8 mouse cellular contexts compared by ENCODE assay signal in the genomic region with DNA sequence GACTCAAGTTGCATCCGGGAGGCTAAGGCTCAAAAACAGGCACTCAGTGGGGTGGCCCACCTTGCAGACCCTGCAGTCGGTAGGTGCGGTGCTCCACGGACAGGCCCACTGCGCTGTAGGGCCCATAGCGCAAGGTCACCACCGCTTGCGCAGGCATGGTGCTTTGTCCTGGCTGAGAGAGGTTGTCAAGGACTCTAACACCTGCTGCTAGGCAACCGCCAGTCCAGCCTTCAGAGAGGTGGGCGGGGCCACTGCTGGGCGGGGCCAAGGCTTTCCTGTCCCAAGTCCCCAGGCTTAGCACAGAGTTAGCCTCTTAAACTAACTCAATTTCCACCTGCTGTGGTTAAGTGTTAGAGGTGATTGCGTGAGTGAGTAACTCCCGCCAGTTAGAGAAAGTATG. TPM values are rescaled to one million over a fixed set of nuclear protein-coding genes. Genes with fewer than 3 reads are reported as not detected.
DNase-seq lines count a peak whose midpoint lies in the region; ATAC-seq and TF ChIP-seq lines count a peak whose summit lies in the region.

A gene (minus strand): TSS at position 196 of the 400 bp plus-strand sequence.

- no peak within 1 kb of the TSS for H3K27ac ChIP-seq in heart, postnatal 0 days (ENCODE audit: low read depth)

- no peaks in the 10 kb centered on the region for H3K4me1 ChIP-seq in heart, postnatal 0 days (ENCODE audit: control insufficient read depth, insufficient read depth)

- no peaks in the 10 kb centered on the region for H3K36me3 ChIP-seq in heart, postnatal 0 days (replicated peaks; ENCODE audit: control insufficient read depth, insufficient read depth, low read length)

- H3K9me3 ChIP-seq in heart, postnatal 0 days (replicated peaks; ENCODE audit: control insufficient read depth, low read length): no peaks in the 10 kb centered on the region

- peak; percentile 91 for ATAC-seq in heart, postnatal 0 days (ENCODE audit: insufficient read depth, low read depth)

- WGBS in heart, postnatal 0 days: 2% methylated on average over 13 of the region's 13 CpGs

- no peak within 1 kb of the TSS for H3K4me3 ChIP-seq in heart, postnatal 0 days (ENCODE audit: low read depth, low read length)

- no peaks in the 10 kb centered on the region; the same call in 1 of the 2 replicates for H3K27me3 ChIP-seq in heart, postnatal 0 days (ENCODE audit: control insufficient read depth, insufficient read depth, low read length)

- H3K9ac ChIP-seq in heart, postnatal 0 days (replicated peaks; ENCODE audit: low read depth, low read length): no peak within 1 kb of the TSS

- peak; percentile 62 for DNase-seq in Muller cell, postnatal 12 days (ENCODE audit: inconsistent ontology term)
- peak; percentile 87 for DNase-seq in embryo, embryonic 11 days
- DNase-seq in heart, postnatal 0 days (ENCODE audit: low spot score): peak; percentile 40
- DNase-seq in kidney, postnatal 25 days: peak; percentile 73 to 83
- DNase-seq in mesoderm, embryonic 11.5 days (ENCODE audit: low read depth, low spot score): peak; percentile 77
- peak; percentile 33 for DNase-seq in testis, postnatal 14 days (ENCODE audit: low spot score)
- no peak for DNase-seq in layer of hippocampus, postnatal 14 days (ENCODE audit: low spot score in 2 of 2)
- DNase-seq in layer of hippocampus, adult 11-12 months (ENCODE audit: low spot score): no peak

- H3K4me2 ChIP-seq in heart, postnatal 0 days (ENCODE audit: low read depth, low read length): no peak within 1 kb of the TSS

- TF ChIP-seq CTCF in heart, postnatal 0 days (IDR thresholded peaks at IDR 0.05; ENCODE audit: low read depth): no peak

- TF ChIP-seq EP300 in heart, postnatal 0 days (IDR thresholded peaks at IDR 0.05; ENCODE audit: low read depth): no peak

RNA-seq across cellular contexts. Expression of the gene that starts here (rescaled TPM):
- not detected in 2 replicates for total RNA-seq in heart, postnatal 0 days (2014; rRNA removed; ENCODE audit: low replicate concordance)
- polyA plus RNA-seq in heart, postnatal 0 days (2015; fragmentation: Nextera tagmentation; extraction: Ambion mirVana): 0.27 TPM in 1 of 2 replicates, not detected in the other
- total RNA-seq in layer of hippocampus, postnatal 14 days (2021): 1 to 10 TPM in 1 of 2 experiments, not detected in 1; 1.1 TPM

Comparison
In these comparisons a context has a peak if more than half of its experiments do, and no peak if none do; other contexts are left out.
1. Peak in DNase-seq and ATAC-seq in heart, postnatal 0 days; RNA of the gene not detected or under 1 TPM.
2. DNase-seq: peak in Muller cell, postnatal 12 days (single experiment), embryo, embryonic 11 days (single experiment), kidney, postnatal 25 days (2 of 2), mesoderm, embryonic 11.5 days (single experiment) and testis, postnatal 14 days (single experiment); none in layer of hippocampus, postnatal 14 days (0 of 2) and layer of hippocampus, adult 11-12 months (single experiment).